8 mouse cellular contexts compared by ENCODE assay signal in the genomic region with DNA sequence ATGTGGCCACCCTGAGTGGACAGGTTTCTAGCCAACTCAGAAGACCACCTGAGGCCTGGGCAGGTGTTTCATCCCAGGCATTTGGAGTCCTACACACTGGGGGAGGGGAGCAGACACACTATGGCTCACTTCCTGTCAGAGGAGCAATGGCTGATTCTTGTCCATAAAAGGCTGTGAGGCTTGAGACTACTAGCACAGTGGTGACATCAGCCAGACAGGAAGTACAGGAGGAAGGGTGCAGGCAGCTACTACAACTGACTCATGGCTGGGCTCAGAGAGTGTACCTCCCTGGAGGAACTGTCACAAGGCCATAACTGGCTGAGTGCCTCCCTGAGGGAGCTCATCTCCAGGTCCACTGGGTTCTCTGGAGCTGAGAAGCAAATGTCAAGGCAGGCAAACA. TPM values are rescaled to one million over a fixed set of nuclear protein-coding genes. Genes with fewer than 3 reads are reported as not detected.
A peak's percentile ranks its signal among the peaks of the same experiment; 100 is the strongest.
DNase-seq lines count a peak whose midpoint lies in the region; TF ChIP-seq lines count a peak whose summit lies in the region.

No protein-coding gene starts in this region.

- no peak overlapping the region; the same call in 1 of the 2 replicates for H3K4me3 ChIP-seq in gastrocnemius, adult 2 months
- H3K4me3 ChIP-seq in E14TG2a.4 (replicated peaks; ENCODE audit: low read length): 0 out of 2 replicates have a peak overlapping the region, but pooled peaks have one; percentile 14
- no peak overlapping the region for H3K4me3 ChIP-seq in brown adipose tissue, adult 24 weeks (ENCODE audit: insufficient read depth, low read depth, low read length)
- H3K4me3 ChIP-seq in megakaryocyte, embryonic 14.5 days (replicated peaks): peak overlapping the region; percentile 71

- no peaks in the 10 kb centered on the region for H3K27me3 ChIP-seq in E14TG2a.4 (ENCODE audit: insufficient read depth, low read length)
- no peaks in the 10 kb centered on the region for H3K27me3 ChIP-seq in megakaryocyte, embryonic 14.5 days (replicated peaks)

- H3K4me1 ChIP-seq in E14TG2a.4 (replicated peaks; ENCODE audit: low read depth, low read length): peaks cover 100% of the 10 kb centered on the region
- peaks cover 51% of the 10 kb centered on the region for H3K4me1 ChIP-seq in brown adipose tissue, adult 24 weeks (ENCODE audit: control insufficient read depth, insufficient read depth, insufficient read length, low read length)
- H3K4me1 ChIP-seq in megakaryocyte, embryonic 14.5 days: peaks cover 100% of the 10 kb centered on the region

- H3K27ac ChIP-seq in gastrocnemius, adult 2 months: peak overlapping the region; percentile 82
- H3K27ac ChIP-seq in brown adipose tissue, adult 24 weeks (replicated peaks; ENCODE audit: low read depth, low read length): peak overlapping the region; percentile 99

- intact Hi-C loops in gastrocnemius, adult 2 months (cut with DNase I): no loop called here
- intact Hi-C loops in heart, postnatal 10 days (cut with DNase I): no loop called here

- peaks cover 91% of the 10 kb centered on the region for H3K36me3 ChIP-seq in E14TG2a.4 (ENCODE audit: insufficient read depth, low read length)
- H3K36me3 ChIP-seq in megakaryocyte, embryonic 14.5 days (replicated peaks; ENCODE audit: low read length): peaks cover 100% of the 10 kb centered on the region

- no peaks in the 10 kb centered on the region for H3K9me3 ChIP-seq in E14TG2a.4 (ENCODE audit: low read length)
- no peaks in the 10 kb centered on the region for H3K9me3 ChIP-seq in megakaryocyte, embryonic 14.5 days

- DNase-seq in gastrocnemius, adult 2 months: peak; percentile 74
- no peak for DNase-seq in gastrocnemius, postnatal 4 days (ENCODE audit: low spot score in 2 of 2)
- peak; percentile 84 to 87 for DNase-seq in heart, postnatal 10 days
- DNase-seq in kidney, postnatal 4 days: peak; percentile 54 to 73
- DNase-seq in thymus, postnatal 4 days: peak; percentile 71

- TF ChIP-seq CTCF in gastrocnemius, adult 2 months (IDR thresholded peaks at IDR 0.05): no peak
- TF ChIP-seq CTCF in E14TG2a.4 (conservative IDR thresholded peaks at IDR 0.05; ENCODE audit: low read length): no peak

RNA-seq across cellular contexts. Expression of gene Myh9, which starts 41.5 kb away (rescaled TPM):
- 10 to 100 TPM; 37.4 to 57.4 TPM for total RNA-seq in gastrocnemius, adult 2 months (2021)
- 100 to 1,000 TPM; 171 to 187 TPM for total RNA-seq in gastrocnemius, postnatal 4 days (2021)
- polyA plus RNA-seq in brown adipose tissue, adult 24 weeks (2012; ENCODE audit: insufficient read depth, insufficient read length, missing spikeins): 36.0 and 59.3 TPM in 2 replicates
- total RNA-seq in heart, postnatal 10 days (2021): 100 to 1,000 TPM; 206 to 221 TPM
- polyA plus RNA-seq in megakaryocyte, embryonic 14.5 days (2012; ENCODE audit: insufficient read depth, low replicate concordance): 1,439 and 1,641 TPM in 2 replicates

RNA-seq across cellular contexts. Expression of gene Apol8, which starts 43.7 kb away (rescaled TPM):
- under 1 TPM; 0.08 to 0.31 TPM for total RNA-seq in gastrocnemius, adult 2 months (2021)
- total RNA-seq in gastrocnemius, postnatal 4 days (2021): under 1 TPM in 1 of 2 experiments, not detected in 1; 0.21 TPM
- not detected in 2 replicates for polyA plus RNA-seq in brown adipose tissue, adult 24 weeks (2012; ENCODE audit: insufficient read depth, insufficient read length, missing spikeins)
- not detected for total RNA-seq in heart, postnatal 10 days (2021)
- polyA plus RNA-seq in megakaryocyte, embryonic 14.5 days (2012; ENCODE audit: insufficient read depth, low replicate concordance): 0.82 and 2.7 TPM in 2 replicates

Comparison
In these comparisons a context has a peak if more than half of its experiments do, and no peak if none do; other contexts are left out.
1. DNase-seq: peak in gastrocnemius, adult 2 months (single experiment), heart, postnatal 10 days (2 of 2), kidney, postnatal 4 days (2 of 2) and thymus, postnatal 4 days (single experiment); none in gastrocnemius, postnatal 4 days (0 of 2).
2. H3K4me3 ChIP-seq: peak in E14TG2a.4 (single experiment) and megakaryocyte, embryonic 14.5 days (single experiment); none in gastrocnemius, adult 2 months (single experiment) and brown adipose tissue, adult 24 weeks (single experiment).